Mouse (Mus musculus): ENCODE data around the gene Ddhd1.

DNA sequence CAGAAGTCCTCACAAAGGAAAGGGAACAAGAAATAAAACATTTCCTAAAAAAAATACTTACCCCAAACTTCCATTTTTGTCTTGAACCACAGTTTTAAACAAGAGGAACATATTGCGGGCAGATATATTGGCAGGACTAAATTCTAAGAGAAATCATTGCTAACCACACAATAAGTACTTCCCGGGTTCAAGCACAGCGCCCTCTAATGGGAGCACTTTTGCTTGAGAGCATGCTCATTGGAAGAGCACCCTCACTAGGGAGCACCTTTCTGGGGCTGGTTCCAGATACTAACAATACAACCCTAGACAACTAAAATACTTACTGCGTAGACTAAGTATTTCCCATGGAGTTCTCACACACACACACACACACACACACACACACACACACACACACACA lies 105.5 kb downstream of the Ddhd1 start:
- TF ChIP-seq CTCF (IDR thresholded peaks at IDR 0.05; ENCODE audit: low read depth), result no peak
- no peak for TF ChIP-seq EP300 (optimal IDR thresholded peaks at IDR 0.05)

Data from stomach, postnatal 0 days (tissue).